Mouse (Mus musculus) myocyte (in vitro differentiated cells): ENCODE data around the gene Ushbp1.

Experiments
- CEBPB ChIP-seq: IDR thresholded peaks from 2 replicates; pipeline ENCODE4 v1.6.1; 2011; ENCODE audit warnings: mild to moderate bottlenecking, moderate library complexity; ENCODE audit not compliant: poor library complexity, insufficient read depth, severe bottlenecking
- MAX ChIP-seq: IDR thresholded peaks from one replicate; pipeline ENCODE4 v1.6.1; 2011; ENCODE audit warnings: low read depth, mild to moderate bottlenecking, control low read depth
- POLR2A ChIP-seq: IDR thresholded peaks from one replicate; pipeline ENCODE4 v1.6.1; 2011; ENCODE audit warnings: low read depth, mild to moderate bottlenecking, control low read depth, moderate library complexity; ENCODE audit not compliant: insufficient read length
- TCF12 ChIP-seq: IDR thresholded peaks from one replicate; pipeline ENCODE4 v1.6.1; 2011; ENCODE audit warnings: mild to moderate bottlenecking, control low read depth; ENCODE audit not compliant: poor library complexity, insufficient read depth, severe bottlenecking

- peak; percentile 65 for TF ChIP-seq POLR2A
- peak; percentile 71 for TF ChIP-seq MAX
- no peak for TF ChIP-seq TCF12
- no peak for TF ChIP-seq CEBPB
Measured at GRCm38 (mm10) chr8:71366771-71367528, 28.7 kb downstream of the Ushbp1 start, which contains the start of gene Use1.
